Comparison of ENCODE assay signal across 10 mouse cellular contexts in genomic region chr17:33938783-33939182, GRCm38 (mm10). TPM values are rescaled to one million over a fixed set of nuclear protein-coding genes. Genes with fewer than 3 reads are reported as not detected.
DNase-seq lines count a peak whose midpoint lies in the region; ATAC-seq and TF ChIP-seq lines count a peak whose summit lies in the region.
"Had no signal": no experiment of that assay in that cellular context is flagged by ENCODE, and none has a peak within 500 bp of the region (broad histone marks: within the 10 kb centered on the region; RNA-seq: fewer than 3 reads in every experiment).

No protein-coding gene starts in this region.

- ATAC-seq in hindbrain, embryonic 16.5 days = no peak
- ATAC-seq in G1E (ENCODE audit: extremely low read depth, insufficient number of reproducible peaks, low FRiP score, poor library complexity, severe bottlenecking) = no peak
- no peak for ATAC-seq in hindbrain, embryonic 12.5 days (ENCODE audit: low FRiP score)
- ATAC-seq in liver, postnatal 0 days = no peak

- no peak overlapping the region for H3K27ac ChIP-seq in hindbrain, embryonic 10.5 days
- no peak overlapping the region for H3K27ac ChIP-seq in hindbrain, embryonic 16.5 days (ENCODE audit: low read depth, low read length)
- H3K27ac ChIP-seq in hindbrain, embryonic 12.5 days = no peak overlapping the region
- H3K27ac ChIP-seq in liver, postnatal 0 days (ENCODE audit: low read depth) = 0 out of 2 replicates have a peak overlapping the region, but pooled peaks have one; percentile 11

- H3K36me3 ChIP-seq in hindbrain, embryonic 10.5 days = peaks cover 77% of the 10 kb centered on the region
- peaks cover 19% of the 10 kb centered on the region for H3K36me3 ChIP-seq in hindbrain, embryonic 16.5 days (ENCODE audit: control insufficient read depth, insufficient read depth, low read length)
- peaks cover 79% of the 10 kb centered on the region for H3K36me3 ChIP-seq in G1E (replicated peaks)
- peaks cover 49% of the 10 kb centered on the region for H3K36me3 ChIP-seq in hindbrain, embryonic 12.5 days
- H3K36me3 ChIP-seq in liver, postnatal 0 days (replicated peaks; ENCODE audit: insufficient read depth, low read length) = peaks cover 18% of the 10 kb centered on the region

- no peak overlapping the region for H3K9ac ChIP-seq in hindbrain, embryonic 16.5 days (ENCODE audit: low read depth, low read length)
- no peak overlapping the region for H3K9ac ChIP-seq in hindbrain, embryonic 12.5 days
- H3K9ac ChIP-seq in liver, postnatal 0 days (replicated peaks) = peak overlapping the region; percentile 79

- peak overlapping the region; percentile 72 for H3K4me3 ChIP-seq in hindbrain, embryonic 10.5 days
- H3K4me3 ChIP-seq in hindbrain, embryonic 16.5 days (ENCODE audit: low read length) = no peak overlapping the region
- H3K4me3 ChIP-seq in G1E (ENCODE audit: low read depth, low read length) = peak overlapping the region; percentile 90; the same call in 1 of the 2 replicates
- peak overlapping the region; percentile 84; the same call in 1 of the 2 replicates for H3K4me3 ChIP-seq in hindbrain, embryonic 12.5 days
- no peak overlapping the region; the same call in 1 of the 2 replicates for H3K4me3 ChIP-seq in liver, postnatal 0 days (ENCODE audit: low read depth, low read length)

- H3K9me3 ChIP-seq in hindbrain, embryonic 10.5 days = no peaks in the 10 kb centered on the region
- no peaks in the 10 kb centered on the region for H3K9me3 ChIP-seq in hindbrain, embryonic 16.5 days (ENCODE audit: control insufficient read depth, low read length)
- no peaks in the 10 kb centered on the region for H3K9me3 ChIP-seq in G1E (replicated peaks)
- no peaks in the 10 kb centered on the region for H3K9me3 ChIP-seq in hindbrain, embryonic 12.5 days (replicated peaks)
- no peaks in the 10 kb centered on the region for H3K9me3 ChIP-seq in liver, postnatal 0 days (ENCODE audit: low read length)

- TF ChIP-seq CTCF in G1E (IDR thresholded peaks at IDR 0.05; ENCODE audit: low read depth, low read length) = no peak
- TF ChIP-seq CTCF in liver, postnatal 0 days (IDR thresholded peaks at IDR 0.05; ENCODE audit: low read depth) = no peak

- WGBS in hindbrain, embryonic 10.5 days = 86% methylated on average over 11 of the region's 11 CpGs
- 80% methylated on average over 11 of the region's 11 CpGs for WGBS in hindbrain, embryonic 16.5 days
- whole genome bisulfite sequencing in hindbrain, embryonic 12.5 days = 82% methylated on average over 11 of the region's 11 CpGs
- 58% methylated on average over 11 of the region's 11 CpGs for WGBS in liver, postnatal 0 days (ENCODE audit: insufficient replicate concordance)

- DNase-seq in hindbrain, embryonic 10.5 days (ENCODE audit: low spot score) = no peak
- no peak for DNase-seq in G1E (ENCODE audit: low spot score)
- no peak for DNase-seq in liver, postnatal 0 days
- DNase-seq in layer of hippocampus, postnatal 36 days = no peak
- DNase-seq in left cerebral cortex, adult 18-20 months (ENCODE audit: low spot score in 2 of 2) = no peak
- no peak for DNase-seq in kidney, adult 9 months
- DNase-seq: adrenal gland, postnatal 10 days; lung, adult 2 months had no signal

- peaks cover 26% of the 10 kb centered on the region for H3K4me1 ChIP-seq in hindbrain, embryonic 10.5 days (replicated peaks)
- H3K4me1 ChIP-seq in hindbrain, embryonic 16.5 days (ENCODE audit: control insufficient read depth, insufficient read depth, low read depth, low read length) = peaks cover 22% of the 10 kb centered on the region
- peaks cover 64% of the 10 kb centered on the region for H3K4me1 ChIP-seq in G1E (ENCODE audit: insufficient read depth, low read depth, low read length)
- peaks cover 23% of the 10 kb centered on the region for H3K4me1 ChIP-seq in hindbrain, embryonic 12.5 days
- peaks cover 21% of the 10 kb centered on the region for H3K4me1 ChIP-seq in liver, postnatal 0 days (ENCODE audit: insufficient read depth)

- no peaks in the 10 kb centered on the region for H3K27me3 ChIP-seq in hindbrain, embryonic 10.5 days (ENCODE audit: insufficient read depth, poor library complexity, severe bottlenecking)
- no peaks in the 10 kb centered on the region for H3K27me3 ChIP-seq in hindbrain, embryonic 16.5 days (replicated peaks; ENCODE audit: control insufficient read depth, insufficient read depth, low read length)
- H3K27me3 ChIP-seq in G1E (ENCODE audit: insufficient read depth, low read length) = no peaks in the 10 kb centered on the region
- no peaks in the 10 kb centered on the region for H3K27me3 ChIP-seq in hindbrain, embryonic 12.5 days
- H3K27me3 ChIP-seq in liver, postnatal 0 days (ENCODE audit: insufficient read depth, low read length) = no peaks in the 10 kb centered on the region

- no peak for TF ChIP-seq EP300 in liver, postnatal 0 days (IDR thresholded peaks at IDR 0.05; ENCODE audit: low read depth)

- H3K4me2 ChIP-seq in hindbrain, embryonic 16.5 days (ENCODE audit: low read length) = no peak overlapping the region
- peak overlapping the region; percentile 97; the same call in 1 of the 2 replicates for H3K4me2 ChIP-seq in hindbrain, embryonic 12.5 days (replicated peaks)
- H3K4me2 ChIP-seq in liver, postnatal 0 days (ENCODE audit: low read depth, low read length) = peak overlapping the region; percentile 96

RNA-seq across cellular contexts. Expression of gene Pfdn6, which starts 1.4 kb away (rescaled TPM):
- polyA plus RNA-seq in hindbrain, embryonic 10.5 days (2016; fragmentation: Nextera tagmentation; extraction: Ambion mirVana) = 228 TPM in 2 replicates
- 183 and 189 TPM in 2 replicates for polyA plus RNA-seq in hindbrain, embryonic 16.5 days (2015; fragmentation: Nextera tagmentation; extraction: Ambion mirVana)
- total RNA-seq in G1E (2014; fragmentation: Nextera tagmentation) (63.5 and 75.3 TPM in 2 replicates), G1E (2017) (133 and 141 TPM in 2 replicates)
- 347 and 373 TPM in 2 replicates for polyA plus RNA-seq in G1E (2012)
- polyA plus RNA-seq in hindbrain, embryonic 12.5 days (2016; fragmentation: Nextera tagmentation; extraction: Ambion mirVana) = 173 and 180 TPM in 2 replicates
- 82.2 and 85.5 TPM in 2 replicates for polyA plus RNA-seq in liver, postnatal 0 days (2015; fragmentation: Nextera tagmentation; extraction: Ambion mirVana)
- 10 to 100 TPM; 85.6 to 91.8 TPM for total RNA-seq in layer of hippocampus, postnatal 36 days (2021)
- 10 to 100 TPM; 92.3 to 94.0 TPM for total RNA-seq in left cerebral cortex, adult 18-20 months (2021)

RNA-seq across cellular contexts. Expression of gene Wdr46, which starts 1.7 kb away (rescaled TPM):
- 47.0 and 51.8 TPM in 2 replicates for polyA plus RNA-seq in hindbrain, embryonic 10.5 days (2016; fragmentation: Nextera tagmentation; extraction: Ambion mirVana)
- polyA plus RNA-seq in hindbrain, embryonic 16.5 days (2015; fragmentation: Nextera tagmentation; extraction: Ambion mirVana) = 20.7 and 23.5 TPM in 2 replicates
- total RNA-seq in G1E (2014; fragmentation: Nextera tagmentation) (29.6 and 34.2 TPM in 2 replicates), G1E (2017) (30.7 and 31.1 TPM in 2 replicates)
- 72.2 and 83.2 TPM in 2 replicates for polyA plus RNA-seq in G1E (2012)
- polyA plus RNA-seq in hindbrain, embryonic 12.5 days (2016; fragmentation: Nextera tagmentation; extraction: Ambion mirVana) = 37.1 and 38.8 TPM in 2 replicates
- polyA plus RNA-seq in liver, postnatal 0 days (2015; fragmentation: Nextera tagmentation; extraction: Ambion mirVana) = 12.7 and 12.8 TPM in 2 replicates
- total RNA-seq in layer of hippocampus, postnatal 36 days (2021) = 10 to 100 TPM; 15.9 to 17.9 TPM
- 10 to 100 TPM; 12.5 to 13.8 TPM for total RNA-seq in left cerebral cortex, adult 18-20 months (2021)

RNA-seq across cellular contexts. Expression of gene Rgl2, which starts 9.4 kb away (rescaled TPM):
- polyA plus RNA-seq in hindbrain, embryonic 10.5 days (2016; fragmentation: Nextera tagmentation; extraction: Ambion mirVana) = 45.2 and 55.7 TPM in 2 replicates
- polyA plus RNA-seq in hindbrain, embryonic 16.5 days (2015; fragmentation: Nextera tagmentation; extraction: Ambion mirVana) = 52.7 and 58.8 TPM in 2 replicates
- total RNA-seq in G1E (2014; fragmentation: Nextera tagmentation) (27.0 and 32.9 TPM in 2 replicates), G1E (2017) (35.5 and 38.9 TPM in 2 replicates)
- 145 and 166 TPM in 2 replicates for polyA plus RNA-seq in G1E (2012)
- 63.1 and 64.1 TPM in 2 replicates for polyA plus RNA-seq in hindbrain, embryonic 12.5 days (2016; fragmentation: Nextera tagmentation; extraction: Ambion mirVana)
- 6.8 and 7.4 TPM in 2 replicates for polyA plus RNA-seq in liver, postnatal 0 days (2015; fragmentation: Nextera tagmentation; extraction: Ambion mirVana)
- total RNA-seq in layer of hippocampus, postnatal 36 days (2021) = 10 to 100 TPM; 66.4 to 79.8 TPM
- 10 to 100 TPM; 62.2 to 63.5 TPM for total RNA-seq in left cerebral cortex, adult 18-20 months (2021)

RNA-seq across cellular contexts. Expression of gene B3galt4, which starts 12.5 kb away (rescaled TPM):
- polyA plus RNA-seq in hindbrain, embryonic 10.5 days (2016; fragmentation: Nextera tagmentation; extraction: Ambion mirVana) = 4.3 and 6.5 TPM in 2 replicates
- polyA plus RNA-seq in hindbrain, embryonic 16.5 days (2015; fragmentation: Nextera tagmentation; extraction: Ambion mirVana) = 13.3 and 16.1 TPM in 2 replicates
- total RNA-seq in G1E (2014; fragmentation: Nextera tagmentation) (1.7 and 1.9 TPM in 2 replicates), G1E (2017) (3.0 and 3.6 TPM in 2 replicates)
- 10.9 and 13.5 TPM in 2 replicates for polyA plus RNA-seq in G1E (2012)
- 9.9 TPM in 2 replicates for polyA plus RNA-seq in hindbrain, embryonic 12.5 days (2016; fragmentation: Nextera tagmentation; extraction: Ambion mirVana)
- 2.2 and 2.4 TPM in 2 replicates for polyA plus RNA-seq in liver, postnatal 0 days (2015; fragmentation: Nextera tagmentation; extraction: Ambion mirVana)
- 1 to 10 TPM; 4.5 to 6.2 TPM for total RNA-seq in layer of hippocampus, postnatal 36 days (2021)
- 1 to 10 TPM; 5.9 to 6.5 TPM for total RNA-seq in left cerebral cortex, adult 18-20 months (2021)

RNA-seq across cellular contexts. Expression of gene Vps52, which starts 16.8 kb away (rescaled TPM):
- 55.0 and 63.9 TPM in 2 replicates for polyA plus RNA-seq in hindbrain, embryonic 10.5 days (2016; fragmentation: Nextera tagmentation; extraction: Ambion mirVana)
- 75.4 and 80.7 TPM in 2 replicates for polyA plus RNA-seq in hindbrain, embryonic 16.5 days (2015; fragmentation: Nextera tagmentation; extraction: Ambion mirVana)
- total RNA-seq in G1E (2014; fragmentation: Nextera tagmentation) (30.0 and 34.1 TPM in 2 replicates), G1E (2017) (18.5 and 19.8 TPM in 2 replicates)
- 45.6 and 48.9 TPM in 2 replicates for polyA plus RNA-seq in G1E (2012)
- polyA plus RNA-seq in hindbrain, embryonic 12.5 days (2016; fragmentation: Nextera tagmentation; extraction: Ambion mirVana) = 65.0 and 65.9 TPM in 2 replicates
- polyA plus RNA-seq in liver, postnatal 0 days (2015; fragmentation: Nextera tagmentation; extraction: Ambion mirVana) = 12.5 and 13.4 TPM in 2 replicates
- 10 to 100 TPM; 80.0 to 84.8 TPM for total RNA-seq in layer of hippocampus, postnatal 36 days (2021)
- total RNA-seq in left cerebral cortex, adult 18-20 months (2021) = 10 to 100 TPM; 71.1 to 71.2 TPM

Comparison
In these comparisons a context has a peak if more than half of its experiments do, and no peak if none do; other contexts are left out.
1. H3K4me3 ChIP-seq: peak in hindbrain, embryonic 10.5 days (single experiment), G1E (single experiment) and hindbrain, embryonic 12.5 days (single experiment); none in hindbrain, embryonic 16.5 days (single experiment) and liver, postnatal 0 days (single experiment).